Mouse (Mus musculus): ENCODE data around the gene Samhd1. TPM values are rescaled to one million over a fixed set of nuclear protein-coding genes. Genes with fewer than 3 reads are reported as not detected.

Samhd1 gene
- polyA plus RNA-seq, 1 experiment from 2014 or later = 11.1 TPM

GRCm38 (mm10) chr2:157049831-157050243 is 85.2 kb downstream of the Samhd1 start:
- peak overlapping the region; percentile 40 for H3K4me2 ChIP-seq (ENCODE audit: low read length)
- H3K27ac ChIP-seq (ENCODE audit: low read depth, low read length) = peak overlapping the region; percentile 90
- no peaks in the 10 kb centered on the region for H3K9me3 ChIP-seq (ENCODE audit: control insufficient read depth, low read length)
- H3K36me3 ChIP-seq (ENCODE audit: control insufficient read depth, insufficient read depth, low read length) = peaks cover 27% of the 10 kb centered on the region
- 13% methylated on average over 8 of the region's 8 CpGs for WGBS
- H3K4me3 ChIP-seq (ENCODE audit: low read length) = peak overlapping the region; percentile 1; the same call in 1 of the 2 replicates
- peaks cover 48% of the 10 kb centered on the region for H3K4me1 ChIP-seq (ENCODE audit: control insufficient read depth, insufficient read depth, low read depth, low read length)
- peak overlapping the region; percentile 19 for H3K9ac ChIP-seq (ENCODE audit: low read depth, low read length)
- peak; percentile 89 for ATAC-seq
- no peaks in the 10 kb centered on the region for H3K27me3 ChIP-seq (replicated peaks; ENCODE audit: control insufficient read depth, insufficient read depth, low read length)

- Histone ChIP-seq H3K9me3 (ENCODE audit: control insufficient read depth, low read length) (no peaks in the 10 kb centered on the region), H3K27ac (ENCODE audit: low read depth, low read length) (peak overlapping the region; percentile 90), H3K9ac (ENCODE audit: low read depth, low read length) (peak overlapping the region; percentile 19; the same call in 1 of the 2 replicates), H3K4me1 (ENCODE audit: control insufficient read depth, insufficient read depth, low read depth, low read length) (peaks cover 42% of the 10 kb centered on the region), H3K27me3 (replicated peaks; ENCODE audit: control insufficient read depth, insufficient read depth, low read length) (no peaks in the 10 kb centered on the region), H3K4me3 (ENCODE audit: low read length) (no peak overlapping the region), H3K36me3 (ENCODE audit: control insufficient read depth, insufficient read depth, low read length) (peaks cover 29% of the 10 kb centered on the region), H3K4me2 (ENCODE audit: low read length) (0 out of 2 replicates have a peak overlapping the region, but pooled peaks have one; percentile 4)
- WGBS = 63% methylated on average over 13 of the region's 13 CpGs
- peak; percentile 41 for ATAC-seq
Measured at GRCm38 (mm10) chr2:157048395-157049181, 86.5 kb downstream of the Samhd1 start.

Other genes starting within 250 kb of the Samhd1 start
- 0.21 and 0.25 TPM in 2 replicates for gene Sla2, start 248.1 kb downstream of the Samhd1 start, polyA plus RNA-seq (2015; fragmentation: Nextera tagmentation; extraction: Ambion mirVana)
- 168 and 181 TPM in 2 replicates for gene Ndrg3, start 143.2 kb downstream of the Samhd1 start, polyA plus RNA-seq (2015; fragmentation: Nextera tagmentation; extraction: Ambion mirVana)
- gene Dsn1, start 128.1 kb downstream of the Samhd1 start, polyA plus RNA-seq (2015; fragmentation: Nextera tagmentation; extraction: Ambion mirVana) = 10.5 and 11.6 TPM in 2 replicates
- gene Soga1, start 56.0 kb downstream of the Samhd1 start, polyA plus RNA-seq (2015; fragmentation: Nextera tagmentation; extraction: Ambion mirVana) = 4.4 and 4.6 TPM in 2 replicates
- gene Tldc2, start 48.2 kb downstream of the Samhd1 start, polyA plus RNA-seq (2015; fragmentation: Nextera tagmentation; extraction: Ambion mirVana) = not detected in 2 replicates
- gene Rbl1, start 69.3 kb upstream of the Samhd1 start, polyA plus RNA-seq (2015; fragmentation: Nextera tagmentation; extraction: Ambion mirVana) = 4.7 and 5.9 TPM in 2 replicates
- 237 and 246 TPM in 2 replicates for gene Rpn2, start 143.8 kb upstream of the Samhd1 start, polyA plus RNA-seq (2015; fragmentation: Nextera tagmentation; extraction: Ambion mirVana)
- gene Mroh8, start 144.3 kb upstream of the Samhd1 start, polyA plus RNA-seq (2015; fragmentation: Nextera tagmentation; extraction: Ambion mirVana) = 0.47 and 0.51 TPM in 2 replicates
- 0.91 and 1.0 TPM in 2 replicates for gene Ghrh, start 212.2 kb upstream of the Samhd1 start, polyA plus RNA-seq (2015; fragmentation: Nextera tagmentation; extraction: Ambion mirVana)
- 120 and 123 TPM in 2 replicates for gene Manbal, start 232.3 kb upstream of the Samhd1 start, polyA plus RNA-seq (2015; fragmentation: Nextera tagmentation; extraction: Ambion mirVana)